Mouse (Mus musculus) spleen, adult 2 months (tissue): ENCODE results near the gene Nek4.

Experiments
- CTCF ChIP-seq: fragments of 200-500 bp; IDR thresholded peaks from 2 replicates; pipeline ENCODE4 v1.5.1; 2011; ENCODE audit warnings: mild to moderate bottlenecking, inconsistent platforms; ENCODE audit not compliant: insufficient read depth, insufficient read length, insufficient replicate concordance; ENCODE audit errors: extremely low read depth
- POLR2A ChIP-seq: fragments of 200-500 bp; IDR thresholded peaks from 2 replicates; pipeline ENCODE4 v1.6.1; 2011; ENCODE audit warnings: low read depth, low read length, inconsistent platforms

- TF ChIP-seq CTCF (no peak), POLR2A (no peak)
These were observed 17.8 kb upstream of the Nek4 start for GRCm38 (mm10) chr14:30933351-30933750.
